Mouse (Mus musculus) neural tube, embryonic 11.5 days (tissue): ENCODE measurements around the gene Chrnb4. TPM values are rescaled to one million over a fixed set of nuclear protein-coding genes. Genes with fewer than 3 reads are reported as not detected.

Source experiments
- ATAC-seq: fragments of 200-750 bp; cut with Nextera tagmentation; 2 replicates; pipeline ENCODE4 v1.8.0; 2017; ENCODE audit warnings: moderate number of reproducible peaks, mild to moderate bottlenecking, moderate TSS enrichment, moderate library complexity; ENCODE audit not compliant: insufficient read depth, low FRiP score, low TSS enrichment
- DNase-seq: peaks from one replicate; pipeline ENCODE4 v3.0.0-alpha.2; 2015; ENCODE audit warnings: low spot score
- H3K27ac ChIP-seq: fragments of 300-500 bp; sonication (generic); 2 replicates; pipeline ENCODE4 v1.5.1; 2014; ENCODE audit warnings: low read depth, mild to moderate bottlenecking, low read length
- H3K27me3 ChIP-seq: fragments of 300-500 bp; sonication (generic); 2 replicates; pipeline ENCODE4 v1.6.1; 2014; ENCODE audit warnings: mild to moderate bottlenecking, low read length, mixed read lengths; ENCODE audit not compliant: control insufficient read depth, insufficient read depth
- H3K36me3 ChIP-seq: fragments of 300-500 bp; sonication (generic); 2 replicates; pipeline ENCODE4 v1.6.1; 2014; ENCODE audit warnings: mild to moderate bottlenecking, low read length, moderate library complexity, mixed read lengths; ENCODE audit not compliant: control insufficient read depth, insufficient read depth
- H3K4me1 ChIP-seq: fragments of 300-500 bp; sonication (generic); 2 replicates; pipeline ENCODE4 v1.6.1; 2014; ENCODE audit warnings: low read length, mixed read lengths; ENCODE audit not compliant: control insufficient read depth, insufficient read depth
- H3K4me2 ChIP-seq: fragments of 300-500 bp; sonication (generic); 2 replicates; pipeline ENCODE4 v1.6.1; 2014; ENCODE audit warnings: low read depth, mild to moderate bottlenecking, moderate library complexity
- H3K4me3 ChIP-seq: fragments of 300-500 bp; sonication (generic); 2 replicates; pipeline ENCODE4 v1.5.1; 2014; ENCODE audit warnings: low read depth, low read length
- H3K9ac ChIP-seq: fragments of 300-500 bp; sonication (generic); 2 replicates; pipeline ENCODE4 v1.6.1; 2014; ENCODE audit warnings: mild to moderate bottlenecking, low read length
- H3K9me3 ChIP-seq: fragments of 300-500 bp; sonication (generic); 2 replicates; pipeline ENCODE4 v1.6.1; 2016; ENCODE audit warnings: low read length; ENCODE audit not compliant: control insufficient read depth
- WGBS: fragments of 180-500 bp; shearing (Covaris S2); extraction: QIAGEN DNeasy Blood & Tissue Kit; methylation state at CpG from one replicate; pipeline ENCODE4 v1.1.7; 2014; 5-methylcytosine and 5-hydroxymethylcytosine counted together
- polyA plus RNA-seq: library from polyadenylated mRNA; unstranded; fragments of >200 nt; fragmentation: Nextera tagmentation; extraction: Ambion mirVana; gene quantifications from 2 replicates; pipeline ENCODE4 v1.2.1, GENCODE M21; 2014

Gene Chrnb4
- polyA plus RNA-seq, 1 experiment from 2014 or later: 6.2 TPM

- H3K36me3 ChIP-seq: no peaks in the 10 kb centered on the region
- no peak overlapping the region for H3K4me2 ChIP-seq
- H3K4me3 ChIP-seq: no peak overlapping the region
- ATAC-seq (no peak), DNase-seq (no peak)
- no peaks in the 10 kb centered on the region for H3K27me3 ChIP-seq
- no peaks in the 10 kb centered on the region for H3K9me3 ChIP-seq
- WGBS: 86% methylated on average over 9 of the region's 9 CpGs
- no peak overlapping the region for H3K9ac ChIP-seq
- 0 out of 2 replicates have a peak, but pooled peaks cover 4% of the 10 kb centered on the region for H3K4me1 ChIP-seq
- H3K27ac ChIP-seq: no peak overlapping the region
Observed at GRCm38 (mm10) chr9:55065241-55065640, 16.7 kb upstream of the Chrnb4 start.

GRCm38 (mm10) chr9:55058067-55058466 lies 9.5 kb upstream of the Chrnb4 start:
- WGBS: 99% methylated on average over 4 of the region's 4 CpGs

DNA sequence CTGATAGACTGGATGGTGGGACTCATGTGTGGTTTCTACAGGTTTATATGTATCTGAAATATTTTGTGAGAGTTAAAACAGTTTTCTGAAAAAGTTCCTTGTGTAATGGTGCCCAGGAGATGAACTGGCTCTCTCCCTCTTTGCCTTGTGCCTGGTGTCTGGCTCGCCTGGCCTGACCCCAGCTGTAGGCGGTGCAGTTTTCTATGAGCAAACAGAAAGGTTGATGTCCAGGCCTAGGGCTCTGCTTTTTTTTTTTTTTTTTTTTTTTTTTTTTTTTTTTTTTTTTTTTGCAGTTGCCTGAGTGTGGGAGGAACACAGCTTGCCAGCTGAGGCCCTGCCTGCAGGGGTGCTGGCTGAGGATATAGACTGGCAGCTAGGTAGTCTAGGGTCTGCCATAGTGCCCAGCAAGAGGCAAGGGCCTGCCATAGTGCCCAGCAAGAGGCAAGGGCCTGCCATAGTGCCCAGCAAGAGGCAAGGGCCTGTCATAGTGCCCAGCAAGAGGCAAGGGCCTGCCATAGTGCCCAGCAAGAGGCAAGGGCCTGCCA lies 6.9 kb upstream of the Chrnb4 start:
- H3K4me3 ChIP-seq: no peak overlapping the region
- no peak overlapping the region for H3K27ac ChIP-seq
- H3K9ac ChIP-seq: no peak overlapping the region
- H3K4me1 ChIP-seq: no peaks in the 10 kb centered on the region
- H3K9me3 ChIP-seq: no peaks in the 10 kb centered on the region
- H3K4me2 ChIP-seq: no peak overlapping the region
- H3K27me3 ChIP-seq: no peaks in the 10 kb centered on the region
- DNase-seq: no peak
- WGBS: 75% methylated on average over 2 of the region's 2 CpGs
- no peak for ATAC-seq
- H3K36me3 ChIP-seq: no peaks in the 10 kb centered on the region

More at GRCm38 (mm10) chr9:55058067-55058466, 9.5 kb upstream of the Chrnb4 start:
- no peak overlapping the region for H3K4me2 ChIP-seq
- no peaks in the 10 kb centered on the region for H3K9me3 ChIP-seq
- no peaks in the 10 kb centered on the region for H3K4me1 ChIP-seq
- no peak overlapping the region for H3K4me3 ChIP-seq
- no peaks in the 10 kb centered on the region for H3K36me3 ChIP-seq
- ATAC-seq: no peak
- no peaks in the 10 kb centered on the region for H3K27me3 ChIP-seq
- H3K9ac ChIP-seq: no peak overlapping the region
- no peak overlapping the region for H3K27ac ChIP-seq
- no peak for DNase-seq

GRCm38 (mm10) chr9:55046764-55047163 lies 1.8 kb downstream of the Chrnb4 start:
- 0% methylated on average over 3 of the region's 3 CpGs for WGBS

DNA sequence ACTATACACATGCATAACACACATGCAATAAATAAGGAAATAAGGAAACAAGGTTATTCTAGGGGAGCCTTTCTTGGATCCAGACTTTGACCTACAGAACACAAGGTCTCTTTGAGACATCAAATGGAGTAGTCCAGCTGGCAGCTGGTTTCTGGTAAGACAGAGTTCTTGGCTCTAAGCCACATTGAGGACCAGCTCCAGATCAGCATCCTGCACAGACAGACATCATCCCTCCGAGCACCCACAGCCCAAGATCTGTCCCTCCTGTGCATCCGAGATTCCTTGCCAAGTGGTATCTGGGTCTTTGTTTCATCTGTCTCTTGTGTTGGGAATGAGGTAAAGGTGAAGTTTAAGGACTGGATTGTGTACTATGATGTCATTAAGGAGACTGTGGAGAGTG lies 3.6 kb downstream of the Chrnb4 start:
- Histone ChIP-seq H3K27ac (no peak overlapping the region), H3K4me1 (0 out of 2 replicates have a peak, but pooled peaks cover 7% of the 10 kb centered on the region), H3K27me3 (no peaks in the 10 kb centered on the region), H3K36me3 (no peaks in the 10 kb centered on the region), H3K4me3 (no peak overlapping the region), H3K4me2 (no peak overlapping the region), H3K9ac (no peak overlapping the region), H3K9me3 (no peaks in the 10 kb centered on the region)
- no peak for DNase-seq
- no peak for ATAC-seq
- 89% methylated on average over 2 of the region's 2 CpGs for WGBS

More at GRCm38 (mm10) chr9:55046764-55047163, 1.8 kb downstream of the Chrnb4 start:
- Histone ChIP-seq H3K4me2 (no peak overlapping the region), H3K9ac (no peak overlapping the region), H3K4me3 (no peak overlapping the region), H3K36me3 (no peaks in the 10 kb centered on the region), H3K4me1 (0 out of 2 replicates have a peak, but pooled peaks cover 7% of the 10 kb centered on the region), H3K27me3 (no peaks in the 10 kb centered on the region), H3K27ac (no peak overlapping the region), H3K9me3 (no peaks in the 10 kb centered on the region)
- no peak for DNase-seq
- no peak for ATAC-seq

DNA sequence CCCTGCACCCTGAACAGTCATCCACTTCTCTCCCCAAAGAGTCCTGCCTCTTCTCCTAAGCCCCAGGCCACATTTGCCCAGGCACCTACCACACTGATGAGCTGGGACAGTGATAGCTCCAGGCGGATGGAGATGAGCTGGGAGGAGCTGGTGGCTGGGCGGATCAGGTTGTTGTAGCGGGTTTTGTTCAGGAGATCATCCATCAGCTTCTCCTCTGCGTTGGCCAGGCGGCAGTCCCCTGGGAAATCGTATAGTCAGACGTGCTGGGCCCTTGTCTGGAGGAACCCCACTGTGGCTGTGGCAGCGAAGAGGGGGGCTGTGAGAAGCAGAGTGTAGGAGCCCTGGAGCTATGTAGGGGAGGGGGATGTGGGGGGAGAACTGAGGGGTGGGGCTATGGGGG lies 4.9 kb downstream of the Chrnb4 start:
- 3% methylated on average over 8 of the region's 8 CpGs for WGBS
- ATAC-seq: peak; percentile 43; the same call in 1 of the 2 replicates
- H3K4me2 ChIP-seq: peak overlapping the region; percentile 10; the same call in 1 of the 2 replicates

GRCm38 (mm10) chr9:55041389-55041788 lies 7.2 kb downstream of the Chrnb4 start:
- Histone ChIP-seq H3K27me3 (no peaks in the 10 kb centered on the region), H3K9me3 (no peaks in the 10 kb centered on the region), H3K9ac (no peak overlapping the region), H3K4me3 (no peak overlapping the region), H3K27ac (no peak overlapping the region), H3K4me2 (no peak overlapping the region), H3K36me3 (no peaks in the 10 kb centered on the region), H3K4me1 (no peaks in the 10 kb centered on the region)
- ATAC-seq: no peak
- DNase-seq: no peak
- WGBS: 50% methylated on average over 2 of the region's 2 CpGs

More for the DNA sequence above, 4.9 kb downstream of the Chrnb4 start:
- H3K4me1 ChIP-seq: 0 out of 2 replicates have a peak, but pooled peaks cover 5% of the 10 kb centered on the region
- no peak overlapping the region for H3K27ac ChIP-seq
- no peak overlapping the region for H3K9ac ChIP-seq
- no peaks in the 10 kb centered on the region for H3K9me3 ChIP-seq
- DNase-seq: peak; percentile 65
- H3K4me3 ChIP-seq: no peak overlapping the region
- H3K27me3 ChIP-seq: no peaks in the 10 kb centered on the region
- no peaks in the 10 kb centered on the region for H3K36me3 ChIP-seq

DNA sequence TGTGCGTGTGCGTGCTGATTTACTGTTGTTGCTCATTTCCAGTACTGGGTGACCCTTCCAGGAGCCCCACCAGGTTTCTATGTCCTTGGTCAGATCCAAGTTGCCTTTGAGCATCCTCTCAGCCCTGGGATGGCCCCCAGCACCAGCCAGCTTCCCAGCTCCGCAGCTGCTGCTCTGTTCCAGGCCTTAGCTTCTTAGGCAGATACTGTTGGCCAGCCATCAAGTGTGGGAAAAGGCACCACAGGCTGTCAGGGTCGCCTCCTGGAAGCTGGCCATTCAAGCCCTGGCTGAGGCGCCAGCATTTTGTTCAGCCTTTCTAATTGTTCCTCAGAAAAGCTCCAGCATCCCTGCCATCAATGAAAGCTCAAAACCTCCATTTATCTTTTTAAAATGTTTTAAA lies 8.6 kb downstream of the Chrnb4 start:
- no peaks in the 10 kb centered on the region for H3K9me3 ChIP-seq
- H3K27me3 ChIP-seq: no peaks in the 10 kb centered on the region
- no peak overlapping the region for H3K4me2 ChIP-seq
- WGBS: 74% methylated on average over 5 of the region's 5 CpGs
- H3K36me3 ChIP-seq: no peaks in the 10 kb centered on the region
- ATAC-seq (no peak), DNase-seq (no peak)
- H3K4me3 ChIP-seq: no peak overlapping the region
- H3K4me1 ChIP-seq: no peaks in the 10 kb centered on the region
- no peak overlapping the region for H3K9ac ChIP-seq
- H3K27ac ChIP-seq: no peak overlapping the region

DNA sequence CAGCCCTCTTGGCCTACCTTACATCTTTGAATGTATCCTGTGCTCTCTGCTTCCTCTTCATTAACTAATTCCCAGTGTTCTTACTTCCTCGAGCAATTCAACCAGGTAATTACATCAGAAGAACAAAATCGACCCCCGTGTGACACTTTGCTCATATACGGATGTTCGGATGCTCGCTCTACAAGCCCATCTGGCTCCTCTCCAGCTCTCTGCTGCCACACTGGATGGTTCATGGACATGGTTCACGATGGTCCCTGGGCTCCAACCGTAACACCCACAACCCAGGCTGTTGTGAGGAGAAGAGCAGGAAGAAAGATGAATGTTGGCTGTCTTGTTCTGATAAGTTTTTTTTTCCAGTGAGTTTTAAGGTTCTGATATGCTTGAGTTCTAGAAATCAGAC lies 9.6 kb downstream of the Chrnb4 start:
- ATAC-seq (no peak), DNase-seq (no peak)
- H3K9me3 ChIP-seq: no peaks in the 10 kb centered on the region
- no peak overlapping the region for H3K9ac ChIP-seq
- no peaks in the 10 kb centered on the region for H3K36me3 ChIP-seq
- no peak overlapping the region for H3K4me2 ChIP-seq
- 86% methylated on average over 8 of the region's 8 CpGs for WGBS
- H3K27me3 ChIP-seq: no peaks in the 10 kb centered on the region
- H3K27ac ChIP-seq: no peak overlapping the region
- no peak overlapping the region for H3K4me3 ChIP-seq
- no peaks in the 10 kb centered on the region for H3K4me1 ChIP-seq
